Mouse (Mus musculus): ENCODE measurements around the gene Fbxl14.
A peak's percentile ranks its signal among the peaks of the same experiment; 100 is the strongest.
"Not testable (repeated sequence)": the region's sequence is repeated elsewhere in the genome, so short reads cannot be mapped to it uniquely, and the experiment has no call there.

GRCm38 (mm10) chr6:119442729-119443128 is 36.7 kb upstream of the Fbxl14 start:
- TF ChIP-seq CTCF (conservative IDR thresholded peaks at IDR 0.05; ENCODE audit: insufficient read depth, insufficient read length, low read depth, low read length) = peak; percentile 33; the same call in 1 of the 2 replicates
- not testable (repeated sequence) for TF ChIP-seq POLR2A (IDR thresholded peaks at IDR 0.05; ENCODE audit: low read depth, low read length)
